Mouse (Mus musculus) small intestine, adult 2 months (tissue): Measurements from ENCODE around the gene Rrm1. TPM values are rescaled to one million over a fixed set of nuclear protein-coding genes. Genes with fewer than 3 reads are reported as not detected.

Source experiments
- H3K27ac ChIP-seq: fragments of 200-500 bp; 2 replicates; pipeline ENCODE4 v1.5.1; 2012; ENCODE audit warnings: low read depth, low read length, control low read depth, inconsistent platforms; ENCODE audit not compliant: insufficient read depth
- H3K27me3 ChIP-seq: fragments of 200-500 bp; 2 replicates; pipeline ENCODE4 v1.6.1; 2012; ENCODE audit warnings: mild to moderate bottlenecking, moderate library complexity, low read length, inconsistent platforms; ENCODE audit not compliant: control insufficient read depth, insufficient read depth
- H3K36me3 ChIP-seq: fragments of 200-500 bp; 2 replicates; pipeline ENCODE4 v1.6.1; 2012; ENCODE audit warnings: mild to moderate bottlenecking, low read length, control low read depth, inconsistent platforms; ENCODE audit not compliant: control insufficient read depth, insufficient read depth
- H3K4me1 ChIP-seq: fragments of 200-500 bp; 2 replicates; pipeline ENCODE4 v1.6.1; 2012; ENCODE audit warnings: low read length, inconsistent platforms, mixed read lengths; ENCODE audit not compliant: control insufficient read depth, insufficient read depth, insufficient read length
- H3K4me3 ChIP-seq: fragments of 200-500 bp; 2 replicates; pipeline ENCODE4 v1.5.1; 2012; ENCODE audit warnings: low read depth, mild to moderate bottlenecking, control low read depth, inconsistent platforms, low read length, moderate library complexity
- CTCF ChIP-seq: fragments of 200-500 bp; IDR thresholded peaks from 2 replicates; pipeline ENCODE4 v1.5.1; 2012; ENCODE audit warnings: low read depth, mild to moderate bottlenecking, control low read depth, inconsistent platforms, low read length, moderate library complexity, mixed read lengths; ENCODE audit not compliant: insufficient replicate concordance, insufficient read length; ENCODE audit errors: extremely low read depth
- POLR2A ChIP-seq: fragments of 200-500 bp; IDR thresholded peaks from 2 replicates; pipeline ENCODE4 v1.6.1; 2012; ENCODE audit warnings: low read depth, mild to moderate bottlenecking, control low read depth, inconsistent platforms, low read length, moderate library complexity
- WGBS: fragments of 180-500 bp; shearing (Covaris S2); methylation state at CpG from one replicate; pipeline ENCODE4 v1.1.7; 2018; 5-methylcytosine and 5-hydroxymethylcytosine counted together
- polyA plus RNA-seq: library from polyadenylated mRNA; depleted of rRNA; stranded (reverse); fragments of >200 nt; gene quantifications from 2 replicates; pipeline ENCODE4 v1.2.3, GENCODE M21; 2012

The Rrm1 gene
- polyA plus RNA-seq, 1 experiment, result 4.0 TPM

DNA sequence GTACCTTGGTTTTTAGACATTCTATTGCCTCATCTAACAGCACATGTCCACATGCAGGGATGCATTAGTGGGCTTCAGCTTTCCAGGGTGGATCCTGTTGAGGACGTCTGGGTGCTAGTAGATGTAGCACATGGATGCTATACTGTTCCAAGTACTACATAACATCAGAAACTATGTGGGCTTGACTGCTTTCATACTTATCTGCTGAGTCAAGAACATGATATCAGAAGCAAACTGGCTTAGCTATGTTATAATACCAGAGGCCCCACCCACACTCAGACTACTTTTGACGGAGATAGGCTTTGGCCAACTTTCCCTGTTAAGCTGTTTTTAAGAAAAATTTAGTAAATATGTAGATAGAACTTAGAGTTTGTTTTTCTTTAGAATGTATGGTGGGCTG lies 2.8 kb downstream of the Rrm1 start:
- Histone ChIP-seq H3K27ac (no peak overlapping the region), H3K27me3 (no peaks in the 10 kb centered on the region), H3K4me3 (no peak overlapping the region), H3K4me1 (0 out of 2 replicates have a peak, but pooled peaks cover 2% of the 10 kb centered on the region), H3K36me3 (peaks cover 15% of the 10 kb centered on the region)
- TF ChIP-seq POLR2A (no peak), CTCF (no peak)
- 63% methylated on average over 2 of the region's 2 CpGs for WGBS

DNA sequence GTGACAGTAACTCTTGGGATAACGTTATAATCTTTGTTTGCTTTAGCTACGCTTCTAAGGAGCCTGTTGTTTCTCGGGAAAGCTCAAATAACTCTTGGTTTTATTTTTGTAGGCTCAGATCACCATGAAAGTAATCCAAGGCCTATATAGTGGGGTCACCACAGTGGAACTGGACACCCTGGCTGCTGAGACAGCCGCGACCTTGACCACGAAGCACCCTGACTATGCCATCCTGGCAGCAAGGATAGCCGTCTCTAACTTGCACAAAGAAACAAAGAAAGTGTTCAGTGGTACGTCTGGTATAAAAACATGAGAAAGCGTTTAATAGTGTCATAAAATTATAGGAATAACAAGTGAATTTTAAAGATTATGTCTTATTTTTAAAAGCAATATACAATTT lies 4.9 kb downstream of the Rrm1 start:
- H3K36me3 ChIP-seq, result peaks cover 28% of the 10 kb centered on the region
- H3K27ac ChIP-seq, result no peak overlapping the region
- H3K4me3 ChIP-seq, result no peak overlapping the region
- TF ChIP-seq CTCF (no peak), POLR2A (no peak)
- no peaks in the 10 kb centered on the region for H3K27me3 ChIP-seq
- WGBS, result 91% methylated on average over 9 of the region's 9 CpGs
- H3K4me1 ChIP-seq, result 0 out of 2 replicates have a peak, but pooled peaks cover 2% of the 10 kb centered on the region

DNA sequence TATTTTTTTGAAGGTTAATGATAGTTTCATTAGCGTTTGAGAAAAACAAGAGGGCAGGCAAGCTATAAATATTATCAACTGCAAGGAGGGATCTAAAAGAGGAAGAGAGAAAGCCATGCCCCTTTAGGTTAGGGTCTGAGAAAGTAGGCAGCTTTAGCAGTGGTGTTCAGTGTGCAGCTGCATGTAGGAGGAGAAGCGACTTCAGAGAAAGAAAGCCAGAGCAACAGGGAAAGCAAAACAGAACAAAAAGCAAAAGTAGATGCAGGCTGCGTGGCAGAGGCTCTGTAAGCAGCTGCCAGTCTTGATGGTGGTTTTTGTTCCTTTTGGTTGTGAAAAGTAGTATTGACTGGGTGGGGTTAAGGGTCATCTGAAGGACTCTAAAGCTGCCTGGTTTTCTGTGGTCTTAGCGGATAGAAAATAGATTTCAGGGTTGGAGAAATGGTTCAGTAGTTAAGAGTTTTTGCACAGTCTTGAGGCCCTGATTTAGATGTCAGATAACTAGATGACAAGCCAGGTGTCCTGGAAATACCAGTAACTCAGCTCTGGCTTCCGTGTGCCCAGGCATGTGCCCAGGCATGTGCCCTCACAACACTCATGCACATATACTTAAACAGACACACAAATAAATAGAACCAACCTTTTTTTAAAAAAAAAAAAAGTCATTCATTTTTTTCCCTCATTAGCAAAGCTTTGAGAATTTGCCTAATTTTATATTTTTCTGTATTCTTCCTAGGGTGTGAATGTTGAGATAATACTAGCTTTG lies 17.3 kb downstream of the Rrm1 start:
- WGBS, result 86% methylated on average over 5 of the region's 5 CpGs
- Histone ChIP-seq H3K36me3 (peaks cover 59% of the 10 kb centered on the region), H3K4me1 (no peaks in the 10 kb centered on the region), H3K27me3 (no peaks in the 10 kb centered on the region), H3K27ac (no peak overlapping the region), H3K4me3 (no peak overlapping the region)
- TF ChIP-seq POLR2A, result no peak

GRCm38 (mm10) chr7:102467566-102467965 lies 26.1 kb downstream of the Rrm1 start:
- Histone ChIP-seq H3K36me3 (peaks cover 42% of the 10 kb centered on the region), H3K27ac (no peak overlapping the region)
- WGBS, result 89% methylated on average over 8 of the region's 8 CpGs

GRCm38 (mm10) chr7:102472675-102473074 lies 31.2 kb downstream of the Rrm1 start:
- no peak overlapping the region for H3K27ac ChIP-seq
- no peaks in the 10 kb centered on the region for H3K27me3 ChIP-seq
- peaks cover 8% of the 10 kb centered on the region for H3K36me3 ChIP-seq
- H3K4me1 ChIP-seq, result no peaks in the 10 kb centered on the region
- WGBS, result 40% methylated on average over 5 of the region's 5 CpGs
- TF ChIP-seq POLR2A (no peak), CTCF (no peak)
- H3K4me3 ChIP-seq, result no peak overlapping the region

More at GRCm38 (mm10) chr7:102467566-102467965, 26.1 kb downstream of the Rrm1 start:
- no peaks in the 10 kb centered on the region for H3K27me3 ChIP-seq
- TF ChIP-seq POLR2A, result no peak
- TF ChIP-seq CTCF, result no peak
- no peak overlapping the region for H3K4me3 ChIP-seq
- no peaks in the 10 kb centered on the region for H3K4me1 ChIP-seq

DNA sequence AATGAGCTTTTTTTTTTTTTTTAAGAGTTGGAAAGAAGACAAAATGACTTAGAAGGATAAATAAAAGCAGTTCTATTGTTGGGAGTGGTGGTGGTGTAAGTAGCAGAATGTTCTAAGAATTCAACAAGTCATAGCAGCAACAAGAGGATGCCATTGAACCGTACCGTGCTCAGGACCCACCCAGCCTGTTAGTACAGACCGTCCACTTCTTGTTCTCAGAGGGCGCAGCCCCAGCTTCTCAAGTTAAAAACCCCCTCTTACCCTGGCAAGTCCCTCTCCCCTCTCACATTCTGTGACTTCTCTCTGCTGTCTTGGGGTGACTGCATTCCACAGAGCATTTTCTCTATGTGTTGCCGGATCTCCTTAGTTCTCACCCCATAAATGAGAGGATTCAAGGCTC lies 35.1 kb downstream of the Rrm1 start:
- Histone ChIP-seq H3K4me3 (no peak overlapping the region), H3K27ac (no peak overlapping the region), H3K36me3 (no peaks in the 10 kb centered on the region), H3K27me3 (no peaks in the 10 kb centered on the region), H3K4me1 (peaks cover 6% of the 10 kb centered on the region; the same call in 1 of the 2 replicates)
- TF ChIP-seq CTCF (no peak), POLR2A (no peak)
- WGBS, result 95% methylated on average over 5 of the region's 5 CpGs

DNA sequence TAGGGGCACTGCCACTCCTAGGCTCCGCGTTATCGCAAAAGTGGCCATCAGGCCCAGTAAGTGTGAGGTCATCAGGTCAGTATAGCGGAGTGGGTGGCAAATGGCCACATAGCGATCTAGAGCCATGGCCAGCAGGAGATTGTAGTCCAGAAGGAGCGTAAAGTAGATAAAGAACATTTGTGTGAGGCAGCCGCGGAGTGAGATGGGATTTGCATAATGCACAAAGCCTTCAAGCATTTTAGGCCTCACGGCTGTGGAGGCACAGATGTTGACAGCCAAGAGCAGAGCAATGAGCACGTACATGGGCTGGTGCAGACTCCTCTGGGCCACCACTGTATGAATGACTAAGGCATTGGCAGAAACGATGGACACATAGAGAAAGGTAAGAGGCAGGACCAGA lies 35.9 kb downstream of the Rrm1 start:
- Histone ChIP-seq H3K4me1 (peaks cover 6% of the 10 kb centered on the region; the same call in 1 of the 2 replicates), H3K4me3 (no peak overlapping the region), H3K27ac (no peak overlapping the region), H3K36me3 (no peaks in the 10 kb centered on the region), H3K27me3 (no peaks in the 10 kb centered on the region)
- no peak for TF ChIP-seq CTCF
- no peak for TF ChIP-seq POLR2A
- WGBS, result 88% methylated on average over 11 of the region's 11 CpGs
